Mouse (Mus musculus) forebrain, embryonic 12.5 days (tissue): ENCODE measurements around the gene Ppp1r15b. TPM values are rescaled to one million over a fixed set of nuclear protein-coding genes. Genes with fewer than 3 reads are reported as not detected.

Source experiments
- ATAC-seq: fragments of 200-750 bp; cut with Nextera tagmentation; 2 replicates; pipeline ENCODE4 v1.8.0; 2017; ENCODE audit warnings: moderate TSS enrichment; ENCODE audit not compliant: low FRiP score
- H3K27ac ChIP-seq: fragments of 300-500 bp; sonication (generic); 2 replicates; pipeline ENCODE4 v1.5.1; 2016; ENCODE audit warnings: mild to moderate bottlenecking
- H3K27me3 ChIP-seq: fragments of 300-500 bp; sonication (generic); 2 replicates; pipeline ENCODE4 v1.6.1; 2016; ENCODE audit warnings: mild to moderate bottlenecking
- H3K36me3 ChIP-seq: fragments of 300-500 bp; sonication (generic); replicated peaks from 2 replicates; pipeline ENCODE4 v1.6.1; 2016; ENCODE audit warnings: mild to moderate bottlenecking
- H3K4me1 ChIP-seq: fragments of 300-500 bp; sonication (generic); 2 replicates; pipeline ENCODE4 v1.6.1; 2016
- H3K4me2 ChIP-seq: fragments of 300-500 bp; sonication (generic); 2 replicates; pipeline ENCODE4 v1.6.1; 2016; ENCODE audit warnings: mild to moderate bottlenecking, moderate library complexity
- H3K4me3 ChIP-seq: fragments of 300-500 bp; sonication (generic); replicated peaks from 2 replicates; pipeline ENCODE4 v1.5.1; 2016; ENCODE audit warnings: mild to moderate bottlenecking
- H3K9ac ChIP-seq: fragments of 300-500 bp; sonication (generic); 2 replicates; pipeline ENCODE4 v1.6.1; 2016; ENCODE audit warnings: mild to moderate bottlenecking
- H3K9me3 ChIP-seq: fragments of 300-500 bp; sonication (generic); 2 replicates; pipeline ENCODE4 v1.6.1; 2016
- WGBS: fragments of 180-500 bp; shearing (Covaris S2); methylation state at CpG from one replicate; pipeline ENCODE4 v1.1.7; 2016; 5-methylcytosine and 5-hydroxymethylcytosine counted together
- polyA plus RNA-seq: library from polyadenylated mRNA; unstranded; fragments of >200 nt; fragmentation: Nextera tagmentation; extraction: Ambion mirVana; gene quantifications from 2 replicates; pipeline ENCODE4 v1.2.1, GENCODE M21; 2016

Ppp1r15b gene
- polyA plus RNA-seq = 58.3 and 63.5 TPM in 2 replicates

DNA sequence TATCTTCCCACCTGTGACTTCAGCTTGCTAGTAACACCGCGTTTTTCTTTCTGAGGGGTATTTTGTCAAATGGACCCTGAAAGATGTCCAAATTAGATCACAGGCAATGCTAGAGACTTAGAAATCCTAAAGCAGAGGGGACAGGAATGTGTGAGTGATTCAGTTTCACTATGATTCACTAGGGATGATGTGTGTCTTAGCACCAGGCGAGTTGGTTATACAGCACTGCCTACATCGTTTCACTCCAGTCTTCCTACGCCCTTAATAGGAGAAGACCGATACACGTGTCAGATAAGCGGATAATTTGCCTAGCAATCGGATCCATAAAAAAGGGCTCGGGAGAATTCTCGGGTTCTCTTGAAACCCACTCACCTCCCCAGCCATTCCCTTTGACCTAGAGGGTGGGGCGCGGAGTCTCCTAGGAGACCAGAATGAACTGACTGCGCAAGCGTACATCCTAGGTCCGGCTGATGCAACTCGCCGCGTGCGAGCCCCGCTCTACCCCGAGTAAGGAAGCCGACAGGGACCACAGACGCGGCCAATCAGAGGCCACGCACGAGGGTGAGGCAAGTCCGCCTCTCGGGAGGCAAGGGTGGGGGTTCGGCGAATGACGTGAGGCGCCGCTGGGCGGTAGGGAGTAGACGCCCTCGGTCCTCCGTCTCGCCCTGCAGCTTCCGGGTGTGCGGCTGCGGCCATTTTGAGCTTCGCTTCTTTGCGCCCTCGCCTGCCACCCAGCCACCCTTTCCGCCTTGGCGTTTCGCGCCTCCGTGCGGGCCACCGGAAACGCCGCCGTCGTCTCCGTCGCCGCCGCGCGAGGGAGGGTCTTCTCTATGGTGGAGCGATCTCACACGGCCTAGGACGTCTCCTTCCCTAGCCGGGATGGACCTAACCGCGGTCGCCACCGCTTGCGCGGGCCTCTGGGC lies at the start of gene Ppp1r15b:
Ppp1r15b (plus strand) TSS at position 506 of the 923 bp plus-strand sequence.
- H3K36me3 ChIP-seq = peaks cover 3% of the 10 kb centered on the region; the same call in 1 of the 2 replicates
- WGBS = under 1% methylated on average over 72 of the region's 72 CpGs
- H3K4me1 ChIP-seq = peaks cover 54% of the 10 kb centered on the region
- peak within 1 kb of the TSS; percentile 97 for H3K9ac ChIP-seq
- H3K27ac ChIP-seq = peak within 1 kb of the TSS; percentile 97
- H3K9me3 ChIP-seq = no peaks in the 10 kb centered on the region
- H3K27me3 ChIP-seq = no peaks in the 10 kb centered on the region
- H3K4me2 ChIP-seq = peak within 1 kb of the TSS; percentile 99
- peak; percentile 99 for ATAC-seq
- H3K4me3 ChIP-seq = peak within 1 kb of the TSS; percentile 95

DNA sequence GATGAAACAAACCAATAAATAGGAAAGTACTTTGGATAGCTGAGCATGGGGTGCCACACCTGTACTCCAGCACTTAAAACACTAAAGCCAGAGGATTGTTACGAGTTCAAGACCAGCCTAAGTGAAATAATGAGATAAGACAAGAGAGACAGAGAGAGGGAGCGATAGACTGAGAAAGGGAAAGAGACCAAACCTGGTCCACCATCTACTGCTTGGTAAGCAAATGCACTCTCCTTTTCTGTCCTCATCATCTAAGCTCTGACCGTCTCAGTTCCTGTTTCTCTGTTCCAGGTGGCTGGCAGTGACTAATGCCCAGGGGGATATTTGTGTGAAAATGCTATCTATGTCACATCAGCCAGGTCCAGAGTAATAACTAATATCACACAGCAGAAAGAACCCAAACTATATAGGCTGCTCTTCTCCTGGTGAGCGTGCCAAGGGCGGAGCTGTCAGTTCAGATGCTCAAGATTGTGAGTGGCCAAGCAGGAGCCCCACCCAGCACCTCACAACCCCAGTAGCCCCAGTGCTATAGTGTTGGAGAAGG lies 47.9 kb upstream of the Ppp1r15b start:
- 0 out of 2 replicates have a peak overlapping the region, but pooled peaks have one; percentile 8 for H3K27ac ChIP-seq

DNA sequence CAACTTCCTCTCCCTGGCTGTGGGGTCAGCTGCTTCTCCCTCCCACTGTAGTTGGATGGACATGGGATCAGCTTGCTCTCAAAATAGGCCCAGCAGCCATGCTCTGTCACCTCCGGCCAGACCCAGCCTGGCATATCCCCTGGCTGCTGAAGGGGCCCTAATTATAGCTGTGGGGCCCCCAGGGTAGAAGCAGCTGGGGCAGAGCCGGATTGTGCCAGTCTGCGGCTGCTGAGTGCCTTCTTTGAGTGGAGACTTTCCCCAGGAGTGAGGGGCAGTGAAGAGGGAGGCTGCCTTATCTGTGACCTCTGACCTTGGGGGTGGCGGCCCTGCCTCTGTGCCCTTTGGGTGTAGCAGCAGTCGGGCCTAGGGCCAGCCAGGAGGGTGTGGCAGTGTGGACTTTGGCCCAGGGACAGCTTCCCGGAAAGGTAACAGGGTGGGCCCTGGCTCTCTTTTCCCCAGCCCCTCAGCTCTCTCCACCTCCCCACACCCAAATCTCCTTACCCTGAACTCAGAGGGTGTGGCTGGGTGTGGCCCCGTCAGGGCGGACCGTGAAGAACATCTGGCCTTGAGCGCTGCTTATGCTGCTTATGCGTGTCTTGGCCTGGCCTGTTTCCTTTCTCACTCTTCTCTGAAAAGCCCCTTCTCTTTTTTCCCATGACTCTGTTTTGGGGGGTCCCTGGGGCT lies 46.9 kb upstream of the Ppp1r15b start:
- H3K27ac ChIP-seq = no peak overlapping the region
- no peak for ATAC-seq
- peaks cover 70% of the 10 kb centered on the region for H3K36me3 ChIP-seq

More for the DNA sequence above, 47.9 kb upstream of the Ppp1r15b start:
- Histone ChIP-seq H3K4me3 (no peak overlapping the region), H3K9ac (no peak overlapping the region), H3K36me3 (peaks cover 71% of the 10 kb centered on the region), H3K9me3 (no peaks in the 10 kb centered on the region), H3K27me3 (no peaks in the 10 kb centered on the region), H3K4me2 (no peak overlapping the region), H3K4me1 (peaks cover 59% of the 10 kb centered on the region)
- WGBS = 95% methylated on average over 5 of the region's 5 CpGs
- no peak for ATAC-seq

DNA sequence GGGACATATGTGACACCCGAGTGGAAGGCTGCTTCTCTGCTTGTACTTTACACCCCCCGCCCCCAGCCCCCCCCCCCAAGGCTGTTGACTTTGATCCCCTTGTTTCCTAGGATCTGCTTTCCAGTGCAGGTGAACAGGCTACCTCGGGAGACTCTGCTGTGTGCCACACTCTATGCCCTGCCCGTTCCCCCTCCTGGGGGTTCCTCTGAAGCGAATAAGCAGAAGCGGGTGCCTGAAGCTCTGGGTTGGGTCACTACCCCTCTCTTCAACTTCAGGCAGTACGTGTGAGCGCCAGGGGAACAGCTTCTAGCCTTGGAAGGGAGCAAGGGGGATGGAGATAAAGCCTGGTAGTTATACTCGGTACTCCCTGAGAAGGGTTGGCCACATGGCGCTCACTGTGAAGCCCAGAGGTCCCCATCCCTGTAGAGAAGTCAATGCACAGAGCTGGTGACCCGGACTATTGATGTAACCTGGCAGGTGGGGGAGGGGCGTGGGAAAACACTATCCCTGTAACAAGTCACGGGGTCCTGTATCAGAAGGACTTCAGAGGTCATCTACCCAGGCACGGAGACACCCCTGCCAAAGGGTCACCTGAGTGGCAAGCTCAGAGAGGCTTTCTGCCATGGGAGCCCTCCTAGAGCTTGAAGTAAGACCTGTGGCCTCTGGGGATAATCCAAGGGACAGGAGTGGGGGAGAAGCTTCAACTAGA lies 46.1 kb upstream of the Ppp1r15b start:
- Histone ChIP-seq H3K36me3 (peaks cover 75% of the 10 kb centered on the region), H3K27ac (no peak overlapping the region), H3K4me3 (no peak overlapping the region), H3K4me1 (peaks cover 46% of the 10 kb centered on the region), H3K9me3 (no peaks in the 10 kb centered on the region), H3K4me2 (no peak overlapping the region), H3K27me3 (no peaks in the 10 kb centered on the region), H3K9ac (no peak overlapping the region)
- ATAC-seq = no peak
- 84% methylated on average over 14 of the region's 14 CpGs for WGBS

More for the DNA sequence above, 46.9 kb upstream of the Ppp1r15b start:
- H3K4me3 ChIP-seq = no peak overlapping the region
- 77% methylated on average over 11 of the region's 11 CpGs for WGBS
- no peaks in the 10 kb centered on the region for H3K27me3 ChIP-seq
- no peaks in the 10 kb centered on the region for H3K9me3 ChIP-seq
- no peak overlapping the region for H3K4me2 ChIP-seq
- peaks cover 54% of the 10 kb centered on the region for H3K4me1 ChIP-seq
- no peak overlapping the region for H3K9ac ChIP-seq

DNA sequence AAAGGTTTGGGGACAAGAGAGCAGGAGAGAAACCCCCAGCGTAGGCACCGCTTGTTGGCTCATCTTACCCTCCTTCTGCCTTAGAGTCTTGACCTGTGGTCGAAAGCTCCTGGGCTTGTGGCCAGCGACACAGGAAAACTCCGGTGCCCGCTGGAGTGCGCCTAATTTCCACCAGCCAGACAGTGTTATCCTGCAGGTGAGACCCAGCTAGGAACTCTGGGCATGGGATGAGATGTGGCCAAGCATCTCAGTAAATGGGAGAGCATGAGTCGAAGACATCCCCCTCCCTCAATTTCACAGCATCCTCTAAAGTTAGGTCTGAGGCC lies 45.6 kb upstream of the Ppp1r15b start:
- H3K27ac ChIP-seq = 0 out of 2 replicates have a peak overlapping the region, but pooled peaks have one; percentile 9

DNA sequence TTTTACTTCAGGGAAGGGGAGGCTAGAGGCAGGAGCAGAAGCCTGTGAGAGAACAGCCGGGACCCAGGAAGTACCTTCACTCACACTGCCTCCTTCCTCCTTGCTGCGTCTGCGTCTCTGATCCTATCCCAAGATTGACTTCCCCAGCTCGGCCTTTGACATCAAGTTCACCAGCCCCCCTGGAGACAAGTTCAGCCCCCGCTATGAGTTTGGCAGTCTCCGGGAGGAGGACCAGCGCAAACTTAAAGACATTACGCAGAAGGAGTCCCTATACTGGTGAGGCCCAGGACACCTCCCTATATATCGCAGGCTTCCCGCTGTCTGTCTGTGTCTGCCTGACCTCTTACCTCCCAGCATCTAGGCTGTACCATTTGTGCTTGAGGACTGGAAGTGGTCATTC lies 44.1 kb upstream of the Ppp1r15b start:
- 0 out of 2 replicates have a peak overlapping the region, but pooled peaks have one; percentile 12 for H3K9ac ChIP-seq
- H3K36me3 ChIP-seq = peaks cover 83% of the 10 kb centered on the region

More for the DNA sequence above, 45.6 kb upstream of the Ppp1r15b start:
- peaks cover 41% of the 10 kb centered on the region for H3K4me1 ChIP-seq
- H3K36me3 ChIP-seq = peaks cover 80% of the 10 kb centered on the region
- no peak overlapping the region for H3K9ac ChIP-seq
- WGBS = 92% methylated on average over 8 of the region's 8 CpGs
- no peak overlapping the region for H3K4me2 ChIP-seq
- H3K9me3 ChIP-seq = no peaks in the 10 kb centered on the region
- H3K27me3 ChIP-seq = no peaks in the 10 kb centered on the region
- H3K4me3 ChIP-seq = no peak overlapping the region
- ATAC-seq = no peak

DNA sequence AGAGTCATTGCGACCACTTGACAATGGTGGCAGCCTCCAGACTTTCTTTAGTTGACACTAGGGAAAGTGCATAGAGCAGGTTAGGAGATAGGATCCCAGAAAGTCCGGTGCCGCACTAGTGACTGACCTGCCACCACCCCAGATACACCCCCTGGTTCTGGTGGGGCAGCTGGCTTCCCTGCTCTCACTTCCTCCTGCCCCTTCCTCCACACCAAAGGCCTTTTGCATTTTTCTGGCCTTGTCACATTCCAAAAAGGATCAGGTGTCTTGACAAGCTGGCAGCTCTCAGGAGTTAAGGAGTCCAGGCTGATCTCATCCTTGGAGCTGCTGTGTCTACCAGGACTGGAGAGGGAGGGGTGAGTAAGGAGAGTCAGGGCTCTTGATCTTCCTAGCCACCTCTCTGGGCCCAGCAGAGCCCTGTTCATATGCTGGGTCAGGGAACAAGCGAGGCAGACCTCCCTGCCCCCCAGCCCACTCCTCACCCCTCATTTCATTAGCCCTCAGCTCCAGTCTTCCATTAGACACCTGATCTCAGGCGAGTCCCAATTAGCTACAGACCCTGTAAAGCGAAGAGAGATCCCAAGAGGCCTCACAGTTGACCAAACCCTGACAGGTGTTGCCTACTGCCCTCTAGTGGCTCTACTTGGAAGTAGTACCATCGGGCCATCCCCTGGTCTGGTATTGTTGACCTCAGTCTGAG lies 43.6 kb upstream of the Ppp1r15b start:
- H3K27ac ChIP-seq = peak overlapping the region; percentile 74
- no peaks in the 10 kb centered on the region for H3K27me3 ChIP-seq
- H3K4me2 ChIP-seq = no peak overlapping the region
- H3K9ac ChIP-seq = 0 out of 2 replicates have a peak overlapping the region, but pooled peaks have one; percentile 12
- no peaks in the 10 kb centered on the region for H3K9me3 ChIP-seq
- peaks cover 83% of the 10 kb centered on the region for H3K36me3 ChIP-seq
- ATAC-seq = peak; percentile 77
- peaks cover 25% of the 10 kb centered on the region for H3K4me1 ChIP-seq
- H3K4me3 ChIP-seq = no peak overlapping the region
- WGBS = 42% methylated on average over 7 of the region's 7 CpGs

More for the DNA sequence above, 44.1 kb upstream of the Ppp1r15b start:
- Histone ChIP-seq H3K4me2 (no peak overlapping the region), H3K4me3 (no peak overlapping the region), H3K27ac (peak overlapping the region; percentile 74), H3K4me1 (peaks cover 28% of the 10 kb centered on the region), H3K27me3 (no peaks in the 10 kb centered on the region), H3K9me3 (no peaks in the 10 kb centered on the region)
- ATAC-seq = no peak
- 83% methylated on average over 10 of the region's 10 CpGs for WGBS

DNA sequence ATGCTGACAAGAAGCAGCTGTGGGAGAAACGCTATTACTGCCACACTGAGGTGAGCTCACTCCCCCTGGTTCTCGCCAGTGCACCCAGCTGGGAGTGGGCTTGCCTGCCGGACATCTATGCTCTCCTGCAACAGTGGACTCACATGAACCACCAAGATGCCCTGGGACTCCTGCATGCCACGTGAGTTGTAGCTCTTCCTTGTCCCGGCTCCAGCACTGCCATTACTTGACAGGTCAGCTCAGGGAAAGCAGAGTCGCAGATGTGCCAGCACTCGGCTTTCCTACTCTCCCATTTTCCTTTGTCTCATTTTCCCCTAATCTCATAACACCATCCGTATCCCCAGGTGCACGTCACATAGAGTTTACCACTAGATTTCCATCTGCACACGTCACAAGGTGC lies 42.7 kb upstream of the Ppp1r15b start:
- Histone ChIP-seq H3K4me2 (no peak overlapping the region), H3K36me3 (peaks cover 83% of the 10 kb centered on the region), H3K4me1 (peaks cover 25% of the 10 kb centered on the region), H3K9ac (no peak overlapping the region), H3K27ac (0 out of 2 replicates have a peak overlapping the region, but pooled peaks have one; percentile 19), H3K27me3 (no peaks in the 10 kb centered on the region), H3K9me3 (no peaks in the 10 kb centered on the region), H3K4me3 (no peak overlapping the region)
- no peak for ATAC-seq
- 84% methylated on average over 10 of the region's 10 CpGs for WGBS

DNA sequence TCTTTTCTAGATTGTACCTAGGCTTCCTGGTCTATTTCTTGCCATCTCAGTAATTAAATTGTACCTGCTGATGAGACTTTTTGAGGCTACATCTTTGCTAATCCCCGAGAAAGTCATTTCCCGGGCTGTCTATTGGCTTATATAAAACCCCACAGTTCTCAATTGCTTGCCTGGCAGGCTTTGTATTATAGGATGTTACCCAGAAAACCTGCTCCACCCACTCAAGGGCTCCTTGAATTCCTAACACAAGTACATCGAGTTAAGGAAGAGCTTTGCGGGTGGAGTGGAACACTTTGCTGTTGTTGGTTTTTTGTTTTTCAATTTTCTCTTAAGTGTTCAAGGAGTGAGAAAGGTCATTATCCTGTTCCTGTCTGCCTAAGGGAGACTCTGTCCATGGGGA lies 41.5 kb upstream of the Ppp1r15b start:
- WGBS = 82% methylated on average over 4 of the region's 4 CpGs
- Histone ChIP-seq H3K27me3 (no peaks in the 10 kb centered on the region), H3K4me1 (peaks cover 18% of the 10 kb centered on the region), H3K9ac (no peak overlapping the region), H3K4me2 (no peak overlapping the region), H3K9me3 (no peaks in the 10 kb centered on the region), H3K4me3 (no peak overlapping the region), H3K36me3 (peaks cover 82% of the 10 kb centered on the region), H3K27ac (no peak overlapping the region)
- ATAC-seq = no peak

DNA sequence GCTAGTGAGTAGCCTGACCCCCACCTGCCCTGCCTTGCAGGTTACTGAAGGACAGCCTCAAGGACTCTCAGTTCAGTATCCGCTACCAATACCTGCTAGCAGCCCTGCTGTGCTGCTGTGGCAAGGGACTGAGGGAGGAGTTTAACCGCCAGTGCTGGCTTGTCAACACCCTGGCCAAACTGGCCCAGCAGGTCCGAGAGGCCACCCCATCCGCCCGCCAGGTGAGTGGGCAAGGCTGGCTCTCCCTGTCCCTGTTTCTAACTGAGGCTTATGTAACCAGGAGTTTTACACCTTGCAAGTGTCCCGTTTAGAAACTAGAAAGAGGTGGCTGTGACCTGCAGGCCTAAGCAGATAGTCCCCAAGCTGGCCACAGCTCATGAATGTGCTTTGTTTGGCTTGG lies 40.3 kb upstream of the Ppp1r15b start:
- no peak overlapping the region for H3K9ac ChIP-seq
- ATAC-seq = no peak
- no peaks in the 10 kb centered on the region for H3K27me3 ChIP-seq
- no peak overlapping the region for H3K4me2 ChIP-seq
- no peaks in the 10 kb centered on the region for H3K9me3 ChIP-seq
- H3K4me3 ChIP-seq = no peak overlapping the region
- peaks cover 11% of the 10 kb centered on the region for H3K4me1 ChIP-seq
- H3K27ac ChIP-seq = no peak overlapping the region
- peaks cover 84% of the 10 kb centered on the region for H3K36me3 ChIP-seq
- WGBS = 85% methylated on average over 6 of the region's 6 CpGs

DNA sequence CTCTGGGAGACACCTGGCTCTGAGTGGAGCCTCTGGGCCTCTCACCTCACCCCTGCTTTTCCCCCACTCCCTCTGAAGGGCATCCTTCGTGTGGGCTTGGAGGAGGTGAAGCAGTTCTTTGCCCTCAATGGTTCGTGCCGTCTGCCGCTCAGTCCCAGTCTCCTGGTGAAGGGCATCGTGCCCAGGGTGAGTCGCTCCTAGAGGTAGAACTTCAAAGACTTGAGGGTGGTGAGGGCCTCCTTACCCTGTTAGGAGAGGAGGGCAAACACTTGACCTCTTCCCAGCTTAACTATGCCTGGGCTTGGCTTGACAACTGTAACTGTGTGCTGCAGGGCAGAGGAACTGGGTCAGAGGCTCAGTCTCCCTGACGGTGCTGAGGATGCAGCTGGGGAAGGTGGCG lies 39.5 kb upstream of the Ppp1r15b start:
- no peak for ATAC-seq
- WGBS = 90% methylated on average over 8 of the region's 8 CpGs
- Histone ChIP-seq H3K9me3 (no peaks in the 10 kb centered on the region), H3K4me3 (no peak overlapping the region), H3K4me2 (no peak overlapping the region), H3K4me1 (peaks cover 11% of the 10 kb centered on the region), H3K9ac (no peak overlapping the region), H3K27me3 (no peaks in the 10 kb centered on the region), H3K36me3 (peaks cover 90% of the 10 kb centered on the region), H3K27ac (no peak overlapping the region)
